Mouse (Mus musculus) limb, embryonic 15.5 days (tissue): Measurements from ENCODE around the gene Cog4. TPM values are rescaled to one million over a fixed set of nuclear protein-coding genes. Genes with fewer than 3 reads are reported as not detected.

Source experiments
- ATAC-seq: fragments of 200-750 bp; cut with Nextera tagmentation; 2 replicates; pipeline ENCODE4 v1.8.0; 2017; ENCODE audit warnings: low read depth, moderate TSS enrichment; ENCODE audit not compliant: insufficient number of reproducible peaks, low FRiP score, low TSS enrichment
- H3K27ac ChIP-seq: fragments of 300-500 bp; sonication (generic); 2 replicates; pipeline ENCODE4 v1.5.1; 2015; ENCODE audit warnings: moderate library complexity, mild to moderate bottlenecking, inconsistent platforms
- H3K27me3 ChIP-seq: fragments of 300-500 bp; sonication (generic); 2 replicates; pipeline ENCODE4 v1.6.1; 2015; ENCODE audit warnings: inconsistent platforms
- H3K36me3 ChIP-seq: fragments of 300-500 bp; sonication (generic); 2 replicates; pipeline ENCODE4 v1.6.1; 2015; ENCODE audit warnings: inconsistent platforms
- H3K4me1 ChIP-seq: fragments of 300-500 bp; sonication (generic); 2 replicates; pipeline ENCODE4 v1.6.1; 2015; ENCODE audit warnings: inconsistent platforms
- H3K4me2 ChIP-seq: fragments of 300-500 bp; sonication (generic); 2 replicates; pipeline ENCODE4 v1.6.1; 2015; ENCODE audit warnings: mild to moderate bottlenecking, inconsistent platforms
- H3K4me3 ChIP-seq: fragments of 300-500 bp; sonication (generic); 2 replicates; pipeline ENCODE4 v1.5.1; 2015; ENCODE audit warnings: mild to moderate bottlenecking, inconsistent platforms
- H3K9ac ChIP-seq: fragments of 300-500 bp; sonication (generic); 2 replicates; pipeline ENCODE4 v1.6.1; 2015; ENCODE audit warnings: inconsistent platforms
- H3K9me3 ChIP-seq: fragments of 300-500 bp; sonication (generic); 2 replicates; pipeline ENCODE4 v1.6.1; 2016; ENCODE audit warnings: inconsistent platforms
- WGBS: fragments of 180-500 bp; shearing (Covaris S2); methylation state at CpG from one replicate; pipeline ENCODE4 v1.1.7; 2015; 5-methylcytosine and 5-hydroxymethylcytosine counted together
- polyA plus RNA-seq: library from polyadenylated mRNA; unstranded; fragments of >200 nt; fragmentation: Nextera tagmentation; extraction: Ambion mirVana; gene quantifications from 2 replicates; pipeline ENCODE4 v1.2.1, GENCODE M21; 2015

The Cog4 gene
- polyA plus RNA-seq, 1 experiment from 2014 or later: 77.8 TPM

DNA sequence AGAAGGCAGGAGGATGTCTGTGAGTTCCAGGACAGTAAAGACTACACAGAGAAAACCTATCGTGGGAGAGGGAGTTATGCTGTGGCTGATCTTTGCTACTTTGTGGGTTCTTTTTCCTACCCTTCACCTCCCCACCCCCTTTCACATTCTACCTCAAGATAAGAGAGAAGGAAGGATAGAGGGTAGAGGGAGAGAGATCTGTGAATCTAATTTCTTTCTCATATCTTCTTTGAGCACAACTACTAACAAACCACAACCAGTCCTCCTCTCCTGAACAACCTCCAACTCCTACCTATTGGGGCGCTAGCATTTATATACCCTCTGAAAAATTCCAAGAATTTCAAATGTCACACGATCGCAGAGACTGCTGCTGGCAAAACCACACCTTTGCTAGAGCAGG, 31.5 kb downstream of the Cog4 start:
- Histone ChIP-seq H3K4me3 (no peak overlapping the region), H3K9me3 (no peaks in the 10 kb centered on the region), H3K27ac (no peak overlapping the region), H3K4me2 (no peak overlapping the region), H3K36me3 (peaks cover 92% of the 10 kb centered on the region), H3K9ac (no peak overlapping the region), H3K4me1 (no peaks in the 10 kb centered on the region), H3K27me3 (no peaks in the 10 kb centered on the region)
- WGBS: 66% methylated on average over 4 of the region's 4 CpGs
- ATAC-seq: no peak

DNA sequence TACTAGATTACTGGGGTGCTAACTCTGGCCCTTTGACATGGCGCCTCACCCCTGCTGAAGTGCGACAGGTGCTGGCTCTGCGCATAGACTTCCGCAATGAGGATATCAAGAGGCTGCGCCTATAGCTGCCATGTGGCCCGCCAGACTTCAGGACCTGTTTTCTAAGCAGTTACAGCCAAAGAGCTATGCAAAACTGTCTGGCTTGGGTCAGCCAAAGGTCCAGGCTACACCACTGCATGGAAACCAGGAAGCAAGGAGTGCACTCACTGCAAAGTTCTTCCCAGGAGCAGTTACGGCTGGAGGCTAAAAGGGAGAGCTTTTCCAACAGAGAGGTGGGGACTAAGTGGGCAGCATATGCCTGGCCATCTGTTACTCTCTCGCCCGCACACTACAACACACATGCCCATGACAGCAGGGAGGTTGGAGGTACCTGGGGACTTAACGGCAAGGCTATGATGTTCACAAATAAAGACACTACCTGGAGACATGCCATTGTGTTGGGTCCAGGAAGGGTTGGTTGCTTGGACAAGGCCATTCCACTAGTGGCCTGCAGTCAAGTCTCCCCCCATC, 35.4 kb downstream of the Cog4 start:
- H3K27me3 ChIP-seq: no peaks in the 10 kb centered on the region
- H3K4me1 ChIP-seq: no peaks in the 10 kb centered on the region
- H3K9me3 ChIP-seq: no peaks in the 10 kb centered on the region
- H3K36me3 ChIP-seq: peaks cover 95% of the 10 kb centered on the region
- H3K9ac ChIP-seq: no peak overlapping the region
- H3K4me2 ChIP-seq: no peak overlapping the region
- no peak overlapping the region for H3K27ac ChIP-seq
- no peak overlapping the region for H3K4me3 ChIP-seq
- no peak for ATAC-seq
- WGBS: 92% methylated on average over 10 of the region's 10 CpGs

DNA sequence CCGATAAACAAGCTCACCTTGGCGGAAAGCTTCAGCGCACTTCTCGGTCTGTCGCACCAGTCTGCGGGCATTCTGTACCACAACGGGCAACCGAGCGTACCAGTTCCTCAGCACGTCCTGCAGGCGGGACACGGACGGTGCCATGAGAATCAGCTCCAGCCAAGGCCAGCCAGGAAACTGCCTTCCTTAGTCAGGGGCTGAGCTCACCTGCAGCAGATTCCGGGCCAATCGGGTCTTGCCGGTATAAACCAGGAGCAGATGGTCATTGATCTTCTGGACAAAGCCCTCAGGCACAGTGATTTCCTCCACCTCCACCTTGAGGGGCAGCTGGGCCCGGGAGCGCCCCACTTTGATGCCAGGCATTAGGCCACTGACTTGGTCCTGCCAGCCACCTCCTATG, 37.4 kb downstream of the Cog4 start:
- Histone ChIP-seq H3K4me2 (no peak overlapping the region), H3K27ac (no peak overlapping the region), H3K9ac (no peak overlapping the region), H3K36me3 (peaks cover 97% of the 10 kb centered on the region), H3K4me1 (no peaks in the 10 kb centered on the region), H3K9me3 (no peaks in the 10 kb centered on the region), H3K27me3 (no peaks in the 10 kb centered on the region), H3K4me3 (no peak overlapping the region)
- no peak for ATAC-seq
- 95% methylated on average over 18 of the region's 18 CpGs for WGBS

DNA sequence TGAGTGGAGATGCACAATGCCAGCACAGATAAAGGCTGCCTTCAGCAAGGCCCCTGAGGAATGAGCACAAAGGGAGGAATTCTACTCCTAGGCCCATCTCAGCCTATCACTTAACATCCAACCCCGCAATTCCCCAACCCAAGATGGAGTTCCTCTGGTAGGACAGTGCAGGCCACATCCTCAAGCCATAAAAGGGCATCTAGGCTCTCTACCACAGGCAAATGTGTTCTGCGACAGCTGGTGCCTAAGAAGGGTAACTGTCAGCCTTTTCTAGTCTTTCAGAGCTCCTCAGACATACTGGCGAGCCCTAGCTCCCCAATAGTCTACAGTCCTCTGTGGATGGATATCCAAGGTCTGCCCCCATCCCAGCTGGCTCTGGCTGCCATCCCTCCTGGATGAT, 40.2 kb downstream of the Cog4 start:
- no peak overlapping the region for H3K27ac ChIP-seq
- H3K9ac ChIP-seq: no peak overlapping the region
- H3K9me3 ChIP-seq: no peaks in the 10 kb centered on the region
- no peak overlapping the region for H3K4me2 ChIP-seq
- 85% methylated on average over 3 of the region's 3 CpGs for WGBS
- H3K4me3 ChIP-seq: no peak overlapping the region
- no peaks in the 10 kb centered on the region for H3K27me3 ChIP-seq
- H3K36me3 ChIP-seq: peaks cover 90% of the 10 kb centered on the region
- ATAC-seq: no peak
- no peaks in the 10 kb centered on the region for H3K4me1 ChIP-seq

DNA sequence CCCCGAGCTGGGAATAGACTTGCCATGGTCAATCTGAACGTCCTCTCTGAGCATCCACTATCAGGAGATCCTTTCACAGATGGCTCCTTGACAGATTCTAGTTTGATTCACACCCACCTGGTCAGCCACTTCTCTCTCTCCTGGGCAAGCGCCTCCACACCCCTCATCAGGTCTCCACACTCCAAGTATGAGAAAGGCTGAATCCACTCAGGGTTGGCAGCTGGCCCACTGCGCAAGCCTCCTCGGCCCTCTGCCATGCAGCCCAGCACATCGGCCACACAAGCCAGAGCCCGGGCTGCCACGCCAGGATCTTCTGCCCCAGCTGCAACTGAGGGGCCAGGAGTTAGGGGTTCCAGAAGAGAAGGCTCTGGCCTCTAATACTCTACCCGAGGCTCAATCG, 41.2 kb downstream of the Cog4 start:
- Histone ChIP-seq H3K4me1 (no peaks in the 10 kb centered on the region), H3K9ac (no peak overlapping the region), H3K27me3 (no peaks in the 10 kb centered on the region), H3K4me2 (no peak overlapping the region), H3K9me3 (no peaks in the 10 kb centered on the region), H3K36me3 (peaks cover 82% of the 10 kb centered on the region), H3K27ac (no peak overlapping the region), H3K4me3 (no peak overlapping the region)
- WGBS: 88% methylated on average over 10 of the region's 10 CpGs
- no peak for ATAC-seq

DNA sequence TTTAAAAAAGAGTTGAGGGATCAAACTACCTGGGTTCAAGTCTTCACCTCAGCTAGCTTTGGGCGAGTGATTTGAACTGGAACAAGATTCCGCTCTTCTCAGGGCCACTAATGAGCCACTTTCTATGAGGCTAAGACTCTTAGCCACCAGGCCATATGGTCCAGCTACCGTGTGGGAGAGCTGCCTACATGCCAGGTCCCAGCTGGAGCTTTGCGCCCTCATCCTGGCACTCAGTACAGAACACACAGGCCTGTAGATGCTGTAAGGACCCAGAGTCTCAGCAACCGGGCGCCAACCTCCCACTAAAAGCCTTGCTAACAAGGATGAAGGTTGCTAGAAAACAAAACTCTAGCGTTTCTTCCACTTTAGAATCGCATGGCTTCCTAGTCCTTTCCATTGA, 42.0 kb downstream of the Cog4 start:
- peaks cover 82% of the 10 kb centered on the region for H3K36me3 ChIP-seq
- no peak overlapping the region for H3K27ac ChIP-seq
- ATAC-seq: no peak
- H3K4me1 ChIP-seq: no peaks in the 10 kb centered on the region
- no peaks in the 10 kb centered on the region for H3K9me3 ChIP-seq
- H3K27me3 ChIP-seq: no peaks in the 10 kb centered on the region
- H3K4me3 ChIP-seq: no peak overlapping the region
- no peak overlapping the region for H3K4me2 ChIP-seq
- 94% methylated on average over 8 of the region's 8 CpGs for WGBS
- no peak overlapping the region for H3K9ac ChIP-seq

DNA sequence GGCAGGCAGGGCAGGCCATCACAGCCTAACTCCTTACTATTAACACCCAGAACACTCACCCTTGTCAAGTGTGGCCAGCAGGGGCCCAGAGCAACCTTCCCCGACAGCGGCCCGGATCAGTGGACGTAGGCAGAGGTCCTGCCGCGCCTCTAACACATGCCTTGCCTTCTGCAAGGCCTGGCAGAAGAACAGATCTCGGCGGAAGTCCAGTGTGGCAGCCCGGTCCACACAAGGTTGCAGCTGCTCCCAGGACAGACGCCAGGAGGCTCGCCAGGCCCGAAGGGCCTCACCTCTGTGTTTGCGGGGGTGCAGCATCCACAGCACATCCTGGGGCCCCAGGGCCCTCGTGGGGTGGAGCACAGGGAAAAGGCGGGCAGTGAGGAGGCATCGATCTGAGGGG, 42.5 kb downstream of the Cog4 start:
- Histone ChIP-seq H3K9me3 (no peaks in the 10 kb centered on the region), H3K4me3 (no peak overlapping the region), H3K9ac (no peak overlapping the region), H3K36me3 (peaks cover 82% of the 10 kb centered on the region), H3K4me2 (no peak overlapping the region), H3K4me1 (no peaks in the 10 kb centered on the region), H3K27ac (peak overlapping the region; percentile 22; the same call in 1 of the 2 replicates), H3K27me3 (no peaks in the 10 kb centered on the region)
- 89% methylated on average over 16 of the region's 16 CpGs for WGBS
- ATAC-seq: no peak

DNA sequence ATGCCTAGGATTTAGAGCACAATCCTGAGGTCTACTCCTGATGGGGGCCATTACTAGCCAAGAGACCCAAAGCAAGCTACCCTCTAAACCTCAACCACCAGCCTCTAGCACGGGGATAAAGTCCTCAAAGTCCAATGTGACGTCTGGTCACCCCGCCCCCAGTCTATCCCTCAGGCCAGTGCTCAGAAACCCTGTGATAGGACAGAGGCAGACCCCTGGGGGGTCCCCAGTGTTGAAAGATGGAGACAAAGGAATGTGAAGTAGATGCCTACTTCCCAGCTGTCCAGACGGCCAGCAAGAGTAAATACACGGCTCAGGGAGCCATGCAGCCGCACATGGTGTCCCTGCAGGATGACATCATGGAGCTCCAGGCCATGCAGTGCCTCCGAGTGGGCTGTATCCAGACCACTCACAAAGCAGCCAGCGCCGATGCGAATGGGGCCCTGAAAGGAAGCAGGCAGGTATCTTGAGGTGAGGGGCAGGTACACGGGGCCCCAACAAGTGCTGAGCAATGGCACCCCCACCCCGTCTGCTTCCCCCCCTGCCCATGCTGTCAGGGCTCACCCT, 43.6 kb downstream of the Cog4 start:
- Histone ChIP-seq H3K4me3 (no peak overlapping the region), H3K36me3 (peaks cover 81% of the 10 kb centered on the region), H3K4me2 (no peak overlapping the region), H3K27me3 (no peaks in the 10 kb centered on the region), H3K4me1 (no peaks in the 10 kb centered on the region), H3K9me3 (no peaks in the 10 kb centered on the region), H3K9ac (no peak overlapping the region), H3K27ac (peak overlapping the region; percentile 11; the same call in 1 of the 2 replicates)
- no peak for ATAC-seq
- 72% methylated on average over 12 of the region's 12 CpGs for WGBS

DNA sequence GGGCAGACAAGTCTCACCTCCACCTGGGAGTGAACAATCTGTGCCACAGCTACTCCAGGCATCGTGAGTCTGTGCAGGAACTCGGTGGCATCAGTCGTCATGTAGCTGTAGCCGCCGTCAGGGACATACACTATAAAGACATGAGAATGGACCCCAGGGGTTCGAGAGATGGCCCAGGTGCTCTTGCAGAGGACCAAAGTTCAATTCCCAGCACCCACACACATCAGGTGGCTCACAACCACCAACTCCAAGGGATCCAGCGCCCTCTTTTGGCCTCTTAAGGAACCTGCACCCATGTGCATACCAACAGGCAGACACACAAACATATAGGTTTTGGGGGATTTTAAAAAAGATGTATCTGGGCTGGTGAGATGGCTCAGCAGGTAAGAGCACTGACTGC, 45.6 kb downstream of the Cog4 start:
- H3K9me3 ChIP-seq: no peaks in the 10 kb centered on the region
- H3K4me3 ChIP-seq: no peak overlapping the region
- H3K4me2 ChIP-seq: no peak overlapping the region
- 83% methylated on average over 7 of the region's 7 CpGs for WGBS
- no peak overlapping the region for H3K27ac ChIP-seq
- no peak overlapping the region for H3K9ac ChIP-seq
- peaks cover 70% of the 10 kb centered on the region for H3K36me3 ChIP-seq
- no peaks in the 10 kb centered on the region for H3K4me1 ChIP-seq
- no peak for ATAC-seq
- no peaks in the 10 kb centered on the region for H3K27me3 ChIP-seq

DNA sequence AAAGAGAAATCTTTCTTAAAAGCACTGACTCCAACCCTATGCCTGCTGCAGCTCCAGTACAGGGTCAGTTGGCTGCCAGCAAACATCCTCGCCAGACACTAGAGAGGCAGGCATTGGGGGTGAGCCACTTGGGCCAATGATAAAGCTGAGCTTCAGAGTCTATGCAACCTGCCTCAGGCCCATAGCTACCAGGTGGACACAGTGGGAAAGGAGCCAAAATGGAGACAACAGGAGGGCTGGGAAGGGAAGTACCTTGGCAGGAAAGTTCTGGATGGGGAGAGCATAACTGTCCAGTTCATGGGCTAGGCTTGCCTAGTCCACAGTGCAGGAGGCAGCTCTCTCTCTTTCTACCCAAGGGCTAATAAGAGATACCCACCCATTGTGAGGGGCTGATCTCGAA, 46.5 kb downstream of the Cog4 start:
- Histone ChIP-seq H3K4me1 (no peaks in the 10 kb centered on the region), H3K36me3 (peaks cover 70% of the 10 kb centered on the region), H3K27ac (no peak overlapping the region), H3K9me3 (no peaks in the 10 kb centered on the region), H3K4me3 (no peak overlapping the region), H3K9ac (no peak overlapping the region), H3K27me3 (no peaks in the 10 kb centered on the region), H3K4me2 (no peak overlapping the region)
- ATAC-seq: no peak
- WGBS: 93% methylated on average over 2 of the region's 2 CpGs

DNA sequence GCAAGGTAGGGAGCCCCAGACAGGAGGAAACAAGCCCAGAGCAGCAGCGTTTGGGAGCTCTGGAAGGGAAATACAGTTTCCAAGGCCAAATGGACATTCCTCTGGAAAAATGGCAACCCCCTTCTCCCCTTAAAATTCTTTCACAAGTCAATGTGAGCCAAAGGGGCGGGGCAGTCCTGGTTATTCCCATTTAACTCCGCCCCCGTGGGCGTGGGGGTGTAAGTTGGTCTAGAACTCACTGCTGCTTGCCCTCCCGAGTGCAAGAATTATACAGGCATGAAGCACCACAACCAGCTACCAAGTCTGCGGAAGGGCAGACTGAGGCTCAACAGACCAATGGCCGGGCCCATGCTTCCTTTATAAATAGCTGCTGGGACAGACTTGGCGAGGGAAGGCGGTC, 48.5 kb downstream of the Cog4 start:
- WGBS: 87% methylated on average over 10 of the region's 10 CpGs
- Histone ChIP-seq H3K4me2 (no peak overlapping the region), H3K27me3 (no peaks in the 10 kb centered on the region), H3K4me3 (no peak overlapping the region), H3K4me1 (no peaks in the 10 kb centered on the region), H3K27ac (no peak overlapping the region), H3K9me3 (no peaks in the 10 kb centered on the region), H3K9ac (no peak overlapping the region), H3K36me3 (peaks cover 65% of the 10 kb centered on the region)
- no peak for ATAC-seq

DNA sequence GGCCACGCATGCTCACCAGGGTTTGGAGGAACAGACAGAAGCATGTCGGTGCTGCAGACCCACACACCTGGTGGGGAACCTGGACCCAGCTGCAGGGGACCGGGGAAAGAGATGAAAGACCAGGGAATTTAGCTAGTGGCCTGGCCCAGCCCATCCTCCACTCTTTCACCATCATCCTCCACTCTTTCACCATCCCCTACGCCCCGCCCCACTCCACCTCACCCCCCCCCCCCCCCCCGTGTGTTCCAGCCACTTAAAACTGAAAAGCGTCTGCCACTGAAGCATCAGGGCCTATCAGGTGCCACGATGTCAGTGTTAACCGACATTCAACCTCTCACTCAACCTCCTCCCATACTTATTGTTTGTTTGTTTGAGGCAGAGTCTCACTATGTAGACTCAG, 48.9 kb downstream of the Cog4 start:
- H3K27ac ChIP-seq: no peak overlapping the region
- H3K27me3 ChIP-seq: no peaks in the 10 kb centered on the region
- ATAC-seq: no peak
- 83% methylated on average over 9 of the region's 9 CpGs for WGBS
- H3K9me3 ChIP-seq: no peaks in the 10 kb centered on the region
- H3K36me3 ChIP-seq: peaks cover 61% of the 10 kb centered on the region
- H3K4me3 ChIP-seq: no peak overlapping the region
- no peak overlapping the region for H3K4me2 ChIP-seq
- H3K4me1 ChIP-seq: no peaks in the 10 kb centered on the region
- no peak overlapping the region for H3K9ac ChIP-seq

DNA sequence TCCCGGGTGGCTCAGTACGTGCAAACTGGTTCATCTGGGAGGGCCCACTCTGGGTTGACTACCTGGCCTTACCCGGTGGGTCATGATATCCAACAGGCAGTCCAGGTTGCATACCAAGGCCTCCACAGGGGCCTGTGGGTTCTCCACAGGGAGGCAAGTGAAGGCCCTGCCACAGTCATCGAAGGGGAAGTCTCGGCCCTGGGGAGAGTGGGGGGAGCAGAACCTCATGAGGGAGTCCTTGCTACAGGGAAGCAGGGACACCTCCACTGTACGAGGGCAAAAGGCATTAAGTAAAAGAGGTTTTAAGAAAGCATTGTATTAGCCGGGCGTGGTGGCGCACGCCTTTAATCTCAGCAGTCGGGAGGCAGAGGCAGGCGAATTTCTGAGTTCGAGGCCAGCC, 49.4 kb downstream of the Cog4 start:
- no peaks in the 10 kb centered on the region for H3K9me3 ChIP-seq
- H3K36me3 ChIP-seq: peaks cover 55% of the 10 kb centered on the region
- H3K4me1 ChIP-seq: peaks cover 2% of the 10 kb centered on the region
- no peaks in the 10 kb centered on the region for H3K27me3 ChIP-seq
- H3K27ac ChIP-seq: no peak overlapping the region
- H3K9ac ChIP-seq: no peak overlapping the region
- 91% methylated on average over 13 of the region's 13 CpGs for WGBS
- H3K4me2 ChIP-seq: no peak overlapping the region
- no peak overlapping the region for H3K4me3 ChIP-seq
- no peak for ATAC-seq
